ENCODE assay signal across 8 mouse cellular contexts in genomic region chr7:102249896-102250630, GRCm38 (mm10). TPM values are rescaled to one million over a fixed set of nuclear protein-coding genes. Genes with fewer than 3 reads are reported as not detected.
DNase-seq lines count a peak whose midpoint lies in the region; ATAC-seq and TF ChIP-seq lines count a peak whose summit lies in the region.

No protein-coding gene starts in this region.

- no peaks in the 10 kb centered on the region for H3K27me3 ChIP-seq in heart, embryonic 12.5 days (replicated peaks)
- H3K27me3 ChIP-seq in kidney, embryonic 15.5 days: no peaks in the 10 kb centered on the region
- no peaks in the 10 kb centered on the region for H3K27me3 ChIP-seq in liver, postnatal 0 days (ENCODE audit: insufficient read depth, low read length)
- no peaks in the 10 kb centered on the region for H3K27me3 ChIP-seq in neural tube, embryonic 11.5 days (ENCODE audit: control insufficient read depth, insufficient read depth, low read length)
- H3K27me3 ChIP-seq in stomach, postnatal 0 days (ENCODE audit: control insufficient read depth, insufficient read depth, low read length): no peaks in the 10 kb centered on the region

- no peaks in the 10 kb centered on the region for H3K9me3 ChIP-seq in heart, embryonic 12.5 days (replicated peaks)
- H3K9me3 ChIP-seq in kidney, embryonic 15.5 days (replicated peaks): no peaks in the 10 kb centered on the region
- H3K9me3 ChIP-seq in liver, postnatal 0 days (ENCODE audit: low read length): no peaks in the 10 kb centered on the region
- H3K9me3 ChIP-seq in neural tube, embryonic 11.5 days (ENCODE audit: control insufficient read depth, low read length): no peaks in the 10 kb centered on the region
- no peaks in the 10 kb centered on the region for H3K9me3 ChIP-seq in stomach, postnatal 0 days (ENCODE audit: control insufficient read depth, low read length)

- peak overlapping the region; percentile 80 for H3K4me2 ChIP-seq in heart, embryonic 12.5 days
- H3K4me2 ChIP-seq in kidney, embryonic 15.5 days: peak overlapping the region; percentile 88
- H3K4me2 ChIP-seq in liver, postnatal 0 days (ENCODE audit: low read depth, low read length): peak overlapping the region; percentile 80
- peak overlapping the region; percentile 78 for H3K4me2 ChIP-seq in neural tube, embryonic 11.5 days (ENCODE audit: low read depth)
- peak overlapping the region; percentile 72 for H3K4me2 ChIP-seq in stomach, postnatal 0 days (replicated peaks; ENCODE audit: low read depth)

- no peaks in the 10 kb centered on the region for H3K36me3 ChIP-seq in heart, embryonic 12.5 days
- H3K36me3 ChIP-seq in kidney, embryonic 15.5 days: no peaks in the 10 kb centered on the region
- H3K36me3 ChIP-seq in liver, postnatal 0 days (replicated peaks; ENCODE audit: insufficient read depth, low read length): no peaks in the 10 kb centered on the region
- no peaks in the 10 kb centered on the region; the same call in 1 of the 2 replicates for H3K36me3 ChIP-seq in neural tube, embryonic 11.5 days (ENCODE audit: control insufficient read depth, insufficient read depth, low read length)
- no peaks in the 10 kb centered on the region for H3K36me3 ChIP-seq in stomach, postnatal 0 days (ENCODE audit: control insufficient read depth, insufficient read depth, low read length)

- H3K27ac ChIP-seq in heart, embryonic 12.5 days (ENCODE audit: poor library complexity, severe bottlenecking): peak overlapping the region; percentile 98
- H3K27ac ChIP-seq in kidney, embryonic 15.5 days: peak overlapping the region; percentile 98
- H3K27ac ChIP-seq in liver, postnatal 0 days (ENCODE audit: low read depth): peak overlapping the region; percentile 100
- peak overlapping the region; percentile 84 for H3K27ac ChIP-seq in neural tube, embryonic 11.5 days (ENCODE audit: low read depth, low read length)
- peak overlapping the region; percentile 96 for H3K27ac ChIP-seq in stomach, postnatal 0 days (replicated peaks)

- peak; percentile 86 for DNase-seq in CD4-positive, CD25-positive, alpha-beta regulatory T cell, adult 2 months (ENCODE audit: low read depth, low spot score)
- peak; percentile 84 for DNase-seq in brain, adult 2 months (ENCODE audit: low read depth, low spot score)
- peak; percentile 90 for DNase-seq in liver, postnatal 0 days
- DNase-seq in neural tube, embryonic 11.5 days (ENCODE audit: low spot score): peak; percentile 80
- peak; percentile 90 for DNase-seq in stomach, postnatal 0 days (ENCODE audit: low spot score)

- peak overlapping the region; percentile 86 for H3K4me3 ChIP-seq in heart, embryonic 12.5 days
- peak overlapping the region; percentile 82 for H3K4me3 ChIP-seq in kidney, embryonic 15.5 days (replicated peaks)
- H3K4me3 ChIP-seq in liver, postnatal 0 days (ENCODE audit: low read depth, low read length): peak overlapping the region; percentile 92
- H3K4me3 ChIP-seq in neural tube, embryonic 11.5 days (ENCODE audit: low read depth, low read length): peak overlapping the region; percentile 70
- H3K4me3 ChIP-seq in stomach, postnatal 0 days (ENCODE audit: low read depth, low read length): peak overlapping the region; percentile 88

- peak overlapping the region; percentile 85 for H3K9ac ChIP-seq in heart, embryonic 12.5 days
- H3K9ac ChIP-seq in kidney, embryonic 15.5 days: peak overlapping the region; percentile 88
- peak overlapping the region; percentile 93 for H3K9ac ChIP-seq in liver, postnatal 0 days (replicated peaks)
- peak overlapping the region; percentile 91 for H3K9ac ChIP-seq in neural tube, embryonic 11.5 days (ENCODE audit: low read length)
- H3K9ac ChIP-seq in stomach, postnatal 0 days (ENCODE audit: low read length): peak overlapping the region; percentile 91

- peak; percentile 51 for ATAC-seq in erythroblast, adult 5-6 weeks (replicated peaks; ENCODE audit: low FRiP score, poor library complexity, severe bottlenecking)
- ATAC-seq in heart, embryonic 12.5 days (ENCODE audit: insufficient number of reproducible peaks, low FRiP score): peak; percentile 89
- peak; percentile 85 for ATAC-seq in kidney, embryonic 15.5 days (replicated peaks; ENCODE audit: low FRiP score)
- peak; percentile 81 for ATAC-seq in liver, postnatal 0 days
- peak; percentile 76 for ATAC-seq in neural tube, embryonic 11.5 days (ENCODE audit: insufficient read depth, low FRiP score, low TSS enrichment)
- peak; percentile 89 for ATAC-seq in stomach, postnatal 0 days (ENCODE audit: low FRiP score, low TSS enrichment)

- under 1% methylated on average over 33 of the region's 49 CpGs for whole genome bisulfite sequencing in heart, embryonic 12.5 days
- WGBS in kidney, embryonic 15.5 days: under 1% methylated on average over 45 of the region's 49 CpGs
- WGBS in liver, postnatal 0 days (ENCODE audit: insufficient replicate concordance): under 1% methylated on average over 39 of the region's 49 CpGs
- 1% methylated on average over 41 of the region's 49 CpGs for WGBS in neural tube, embryonic 11.5 days
- WGBS in stomach, postnatal 0 days: under 1% methylated on average over 31 of the region's 49 CpGs

- no peak for TF ChIP-seq EP300 in liver, postnatal 0 days (IDR thresholded peaks at IDR 0.05; ENCODE audit: low read depth)
- TF ChIP-seq EP300 in stomach, postnatal 0 days (optimal IDR thresholded peaks at IDR 0.05): no peak

- TF ChIP-seq CTCF in liver, postnatal 0 days (IDR thresholded peaks at IDR 0.05; ENCODE audit: low read depth): no peak
- TF ChIP-seq CTCF in stomach, postnatal 0 days (IDR thresholded peaks at IDR 0.05; ENCODE audit: low read depth): no peak

- H3K4me1 ChIP-seq in heart, embryonic 12.5 days (replicated peaks): peaks cover 46% of the 10 kb centered on the region
- peaks cover 42% of the 10 kb centered on the region for H3K4me1 ChIP-seq in kidney, embryonic 15.5 days
- H3K4me1 ChIP-seq in liver, postnatal 0 days (ENCODE audit: insufficient read depth): peaks cover 45% of the 10 kb centered on the region
- peaks cover 21% of the 10 kb centered on the region for H3K4me1 ChIP-seq in neural tube, embryonic 11.5 days (ENCODE audit: control insufficient read depth, insufficient read depth, low read length)
- H3K4me1 ChIP-seq in stomach, postnatal 0 days (replicated peaks; ENCODE audit: control insufficient read depth, insufficient read depth): peaks cover 16% of the 10 kb centered on the region

RNA-seq across cellular contexts. Expression of gene Rhog, which starts 5.8 kb away (rescaled TPM):
- 110 and 113 TPM in 2 replicates for total RNA-seq in erythroblast, adult 5-6 weeks (2015; ENCODE audit: low replicate concordance)
- 22.4 and 27.5 TPM in 2 replicates for total RNA-seq in erythroblast, adult 5-6 weeks (2017; ENCODE audit: low replicate concordance)
- polyA plus RNA-seq in heart, embryonic 12.5 days (2016; fragmentation: Nextera tagmentation; extraction: Ambion mirVana): 41.9 and 42.7 TPM in 2 replicates
- 53.1 and 59.1 TPM in 2 replicates for polyA plus RNA-seq in kidney, embryonic 15.5 days (2015; fragmentation: Nextera tagmentation; extraction: Ambion mirVana)
- polyA plus RNA-seq in liver, postnatal 0 days (2015; fragmentation: Nextera tagmentation; extraction: Ambion mirVana): 52.3 and 54.5 TPM in 2 replicates
- polyA plus RNA-seq in neural tube, embryonic 11.5 days (2014; fragmentation: Nextera tagmentation; extraction: Ambion mirVana): 35.1 and 38.8 TPM in 2 replicates
- 52.1 and 53.1 TPM in 2 replicates for polyA plus RNA-seq in stomach, postnatal 0 days (2015; fragmentation: Nextera tagmentation; extraction: Ambion mirVana)

RNA-seq across cellular contexts. Expression of gene Stim1, which starts 17.5 kb away (rescaled TPM):
- 7.7 and 29.2 TPM in 2 replicates for total RNA-seq in erythroblast, adult 5-6 weeks (2015; ENCODE audit: low replicate concordance)
- 18.1 and 18.5 TPM in 2 replicates for total RNA-seq in erythroblast, adult 5-6 weeks (2017; ENCODE audit: low replicate concordance)
- 16.8 and 19.1 TPM in 2 replicates for polyA plus RNA-seq in heart, embryonic 12.5 days (2016; fragmentation: Nextera tagmentation; extraction: Ambion mirVana)
- polyA plus RNA-seq in kidney, embryonic 15.5 days (2015; fragmentation: Nextera tagmentation; extraction: Ambion mirVana): 14.8 and 16.2 TPM in 2 replicates
- polyA plus RNA-seq in liver, postnatal 0 days (2015; fragmentation: Nextera tagmentation; extraction: Ambion mirVana): 15.6 and 17.9 TPM in 2 replicates
- 11.0 and 11.2 TPM in 2 replicates for polyA plus RNA-seq in neural tube, embryonic 11.5 days (2014; fragmentation: Nextera tagmentation; extraction: Ambion mirVana)
- polyA plus RNA-seq in stomach, postnatal 0 days (2015; fragmentation: Nextera tagmentation; extraction: Ambion mirVana): 26.4 and 29.5 TPM in 2 replicates

RNA-seq across cellular contexts. Expression of gene Pgap2, which starts 40.1 kb away (rescaled TPM):
- total RNA-seq in erythroblast, adult 5-6 weeks (2015; ENCODE audit: low replicate concordance): 19.0 and 23.4 TPM in 2 replicates
- total RNA-seq in erythroblast, adult 5-6 weeks (2017; ENCODE audit: low replicate concordance): 3.5 and 5.7 TPM in 2 replicates
- polyA plus RNA-seq in heart, embryonic 12.5 days (2016; fragmentation: Nextera tagmentation; extraction: Ambion mirVana): 50.7 and 55.6 TPM in 2 replicates
- polyA plus RNA-seq in kidney, embryonic 15.5 days (2015; fragmentation: Nextera tagmentation; extraction: Ambion mirVana): 72.3 and 75.2 TPM in 2 replicates
- 27.2 and 28.7 TPM in 2 replicates for polyA plus RNA-seq in liver, postnatal 0 days (2015; fragmentation: Nextera tagmentation; extraction: Ambion mirVana)
- 48.9 and 50.6 TPM in 2 replicates for polyA plus RNA-seq in neural tube, embryonic 11.5 days (2014; fragmentation: Nextera tagmentation; extraction: Ambion mirVana)
- 88.2 and 89.6 TPM in 2 replicates for polyA plus RNA-seq in stomach, postnatal 0 days (2015; fragmentation: Nextera tagmentation; extraction: Ambion mirVana)

RNA-seq across cellular contexts. Expression of gene Nup98, which starts 40.1 kb away (rescaled TPM):
- 18.6 and 20.7 TPM in 2 replicates for total RNA-seq in erythroblast, adult 5-6 weeks (2015; ENCODE audit: low replicate concordance)
- total RNA-seq in erythroblast, adult 5-6 weeks (2017; ENCODE audit: low replicate concordance): 14.4 and 16.6 TPM in 2 replicates
- 35.8 and 38.1 TPM in 2 replicates for polyA plus RNA-seq in heart, embryonic 12.5 days (2016; fragmentation: Nextera tagmentation; extraction: Ambion mirVana)
- polyA plus RNA-seq in kidney, embryonic 15.5 days (2015; fragmentation: Nextera tagmentation; extraction: Ambion mirVana): 39.0 TPM in 2 replicates
- polyA plus RNA-seq in liver, postnatal 0 days (2015; fragmentation: Nextera tagmentation; extraction: Ambion mirVana): 7.0 and 8.6 TPM in 2 replicates
- polyA plus RNA-seq in neural tube, embryonic 11.5 days (2014; fragmentation: Nextera tagmentation; extraction: Ambion mirVana): 44.5 and 45.9 TPM in 2 replicates
- polyA plus RNA-seq in stomach, postnatal 0 days (2015; fragmentation: Nextera tagmentation; extraction: Ambion mirVana): 12.1 and 12.3 TPM in 2 replicates

Comparison
In these comparisons a context has a peak if more than half of its experiments do, and no peak if none do; other contexts are left out.
1. Peak in every context shown above with its lines: DNase-seq, ATAC-seq, H3K4me3 ChIP-seq and H3K27ac ChIP-seq.